Mouse (Mus musculus) regulatory T cell (primary cell): ENCODE results near the gene Exosc1.

Source experiments
- in situ Hi-C: fragments of 300-600 bp; cut with MboI, MseI; formaldehyde crosslinking; loops from one replicate; pipeline ENCODE4 v1.15.1; 2025; ENCODE audit warnings: high pct_unique_total_duplicates

The Exosc1 gene

GRCm38 (mm10) chr19:41874356-41874755 is 58.9 kb downstream of the Exosc1 start:
- in situ Hi-C loops, result no loop called here
